ENCODE assay signal across 22 mouse cellular contexts in the genomic region with DNA sequence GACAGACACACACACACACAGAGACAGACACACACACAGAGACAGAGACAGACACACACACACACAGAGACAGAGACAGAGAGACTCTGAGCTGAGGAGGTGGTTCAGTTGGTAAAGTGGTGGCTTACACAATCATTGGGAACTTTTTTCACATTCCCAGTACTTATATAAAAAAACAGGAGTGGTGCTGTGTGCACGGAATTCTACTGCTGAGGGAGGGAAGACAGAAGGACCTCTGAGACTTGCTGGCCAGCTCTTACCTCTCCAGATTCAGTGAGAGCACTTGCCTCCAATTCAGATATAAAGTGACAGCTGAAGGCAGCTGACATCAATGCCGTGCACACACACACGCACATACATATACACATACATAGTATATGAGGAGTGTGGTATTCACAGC.
"Had no signal": no experiment of that assay in that cellular context is flagged by ENCODE, and none has a peak within 500 bp of the region (broad histone marks: within the 10 kb centered on the region; RNA-seq: fewer than 3 reads in every experiment).

No protein-coding gene starts in this region.

- H3K9ac ChIP-seq: limb, embryonic 13.5 days; liver, embryonic 12.5 days; liver, embryonic 15.5 days; lung, embryonic 14.5 days; midbrain, embryonic 15.5 days; neural tube, embryonic 12.5 days; neural tube, embryonic 15.5 days; stomach, embryonic 15.5 days had no signal

- H3K4me2 ChIP-seq: limb, embryonic 13.5 days; liver, embryonic 12.5 days; liver, embryonic 15.5 days; lung, embryonic 14.5 days; midbrain, embryonic 15.5 days; neural tube, embryonic 12.5 days; neural tube, embryonic 15.5 days; stomach, embryonic 15.5 days had no signal

- H3K27me3 ChIP-seq: limb, embryonic 13.5 days; liver, embryonic 12.5 days; liver, embryonic 15.5 days; midbrain, embryonic 15.5 days; neural tube, embryonic 12.5 days; neural tube, embryonic 15.5 days had no signal

- H3K4me1 ChIP-seq: liver, embryonic 12.5 days; liver, embryonic 15.5 days had no signal

- H3K9me3 ChIP-seq: limb, embryonic 10.5 days; limb, embryonic 13.5 days; liver, embryonic 12.5 days; liver, embryonic 15.5 days; megakaryocyte, embryonic 14.5 days; midbrain, embryonic 10.5 days; midbrain, embryonic 15.5 days; neural tube, embryonic 12.5 days; neural tube, embryonic 15.5 days; stomach, embryonic 15.5 days had no signal

- H3K36me3 ChIP-seq: limb, embryonic 10.5 days; limb, embryonic 13.5 days; liver, embryonic 12.5 days; liver, embryonic 15.5 days; midbrain, embryonic 10.5 days; midbrain, embryonic 15.5 days; neural tube, embryonic 12.5 days; neural tube, embryonic 15.5 days; stomach, embryonic 15.5 days had no signal

- ATAC-seq: inflammation-experienced regulatory T-cells, adult 6 months; intestine, embryonic 16.5 days; liver, embryonic 12.5 days; midbrain, embryonic 15.5 days had no signal

- H3K4me3 ChIP-seq: limb, embryonic 10.5 days; limb, embryonic 13.5 days; liver, embryonic 12.5 days; liver, embryonic 15.5 days; megakaryocyte, embryonic 14.5 days; midbrain, embryonic 10.5 days; midbrain, embryonic 15.5 days; neural tube, embryonic 12.5 days; neural tube, embryonic 15.5 days; stomach, embryonic 15.5 days had no signal

- H3K27ac ChIP-seq: limb, embryonic 10.5 days; limb, embryonic 13.5 days; liver, embryonic 12.5 days; liver, embryonic 15.5 days; midbrain, embryonic 10.5 days; midbrain, embryonic 15.5 days; neural tube, embryonic 12.5 days; neural tube, embryonic 15.5 days; stomach, embryonic 15.5 days had no signal

- DNase-seq: kidney, adult 18-20 months; kidney, adult 9 months; kidney, postnatal 14 days; kidney, postnatal 4 days; layer of hippocampus, postnatal 36 days; liver; lung, embryonic 14.5 days; right cerebral cortex, postnatal 14 days; spleen, adult 18-20 months; thymus, postnatal 25 days had no signal
